Mouse (Mus musculus): ENCODE measurements around the gene Gm28048.
A peak's percentile ranks its signal among the peaks of the same experiment; 100 is the strongest.

Gm28048 gene

DNA sequence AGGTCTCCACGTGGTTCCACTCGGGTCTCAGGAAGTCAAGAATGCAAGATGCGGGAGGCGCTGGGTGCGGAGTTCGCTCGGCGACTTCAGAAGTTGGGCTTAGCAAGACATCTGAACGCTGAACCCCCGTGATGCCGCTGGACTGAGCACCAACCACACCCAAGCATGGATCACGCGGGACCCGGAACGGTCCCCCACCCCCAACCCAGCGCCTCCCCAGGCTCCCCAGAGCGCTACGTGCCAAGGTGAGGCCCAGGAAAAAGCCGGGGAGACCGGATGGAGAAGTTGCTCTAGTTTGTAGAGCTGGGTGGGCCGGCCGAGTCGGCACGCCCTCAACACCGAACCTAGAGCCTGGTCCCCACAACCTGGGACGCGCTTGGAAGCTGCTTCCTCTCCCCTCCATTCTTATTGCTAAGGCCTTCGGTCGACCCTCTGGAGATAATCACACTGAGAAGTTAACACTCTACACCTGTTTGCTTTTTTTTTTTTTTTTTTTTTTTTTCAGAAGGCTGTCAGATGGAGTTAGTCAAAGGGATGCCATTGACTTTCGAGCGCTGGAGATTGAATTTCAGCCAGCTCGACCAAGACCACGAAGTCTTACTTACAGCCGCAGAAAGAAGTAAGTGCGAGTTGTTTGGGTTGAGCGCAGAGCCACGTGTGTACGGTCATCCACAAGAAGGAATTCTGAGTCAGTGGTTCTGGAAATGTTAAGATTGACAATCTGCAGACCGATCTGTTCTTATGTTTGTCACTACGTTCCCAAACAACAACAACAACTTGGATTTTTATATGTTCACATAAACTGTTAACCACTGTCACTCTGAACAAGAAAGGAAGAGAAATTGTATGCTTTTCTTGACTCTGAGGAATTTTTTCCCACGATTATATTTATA is 121.3 kb downstream of the Gm28048 start, which contains the start of gene B3gnt2:
Gene B3gnt2, minus strand, starts transcription at position 627 of the 893 bp plus-strand sequence.
- no peak for DNase-seq (ENCODE audit: low read depth, low spot score)

DNA sequence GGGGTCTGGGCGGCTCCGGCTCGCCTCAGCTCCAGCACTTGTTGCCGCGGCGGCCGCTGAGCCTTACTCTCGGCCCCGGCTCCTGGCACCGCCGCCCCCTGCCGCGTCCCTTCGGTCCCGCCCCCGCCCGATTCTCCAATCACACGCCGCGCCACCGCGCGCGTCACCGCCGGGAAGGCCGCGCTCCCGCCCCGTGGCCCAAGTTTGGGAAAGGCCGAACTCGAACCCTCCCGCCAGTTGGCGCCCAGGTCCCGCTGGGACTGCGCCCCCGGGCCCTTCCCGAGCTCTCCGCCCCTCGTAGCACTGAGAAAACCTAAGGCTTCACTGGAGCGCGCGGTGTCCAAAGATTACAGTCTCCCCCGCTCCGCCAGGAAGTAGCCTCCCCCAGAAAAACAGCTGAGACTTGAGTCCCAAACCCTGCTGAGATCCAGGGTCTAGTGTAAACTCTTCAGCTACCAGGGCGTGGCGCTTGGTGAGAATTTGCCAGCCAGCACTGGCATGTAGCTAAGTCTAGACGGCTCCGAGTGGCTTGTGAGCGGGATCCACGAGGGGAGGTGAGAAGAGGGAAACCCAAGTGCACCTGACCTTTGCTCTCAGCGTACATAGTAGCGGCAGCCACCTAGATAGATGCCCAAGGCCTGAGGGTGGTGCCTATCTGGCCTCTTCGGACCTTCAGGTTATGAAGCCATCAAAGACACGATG is 122.1 kb downstream of the Gm28048 start:
- peak; percentile 28 for DNase-seq (ENCODE audit: low read depth, low spot score)

DNA sequence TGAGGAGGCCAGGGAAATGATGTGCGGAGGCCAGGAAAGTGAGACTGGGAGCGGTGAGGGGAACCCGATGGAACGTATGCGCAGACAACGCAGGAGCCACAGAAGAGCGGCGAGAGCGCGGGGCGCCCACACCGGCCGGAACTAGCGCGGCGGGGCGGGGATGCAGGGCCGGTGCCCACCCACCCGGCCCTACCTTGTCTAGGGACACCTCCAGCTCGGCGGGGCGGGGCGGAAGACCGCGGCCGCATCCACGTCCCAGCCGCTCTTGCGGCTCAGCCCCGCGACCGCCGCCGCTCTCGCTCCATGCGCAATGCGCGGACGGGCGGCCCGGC is 122.6 kb downstream of the Gm28048 start:
- no peak for DNase-seq (ENCODE audit: low read depth, low spot score)

DNA sequence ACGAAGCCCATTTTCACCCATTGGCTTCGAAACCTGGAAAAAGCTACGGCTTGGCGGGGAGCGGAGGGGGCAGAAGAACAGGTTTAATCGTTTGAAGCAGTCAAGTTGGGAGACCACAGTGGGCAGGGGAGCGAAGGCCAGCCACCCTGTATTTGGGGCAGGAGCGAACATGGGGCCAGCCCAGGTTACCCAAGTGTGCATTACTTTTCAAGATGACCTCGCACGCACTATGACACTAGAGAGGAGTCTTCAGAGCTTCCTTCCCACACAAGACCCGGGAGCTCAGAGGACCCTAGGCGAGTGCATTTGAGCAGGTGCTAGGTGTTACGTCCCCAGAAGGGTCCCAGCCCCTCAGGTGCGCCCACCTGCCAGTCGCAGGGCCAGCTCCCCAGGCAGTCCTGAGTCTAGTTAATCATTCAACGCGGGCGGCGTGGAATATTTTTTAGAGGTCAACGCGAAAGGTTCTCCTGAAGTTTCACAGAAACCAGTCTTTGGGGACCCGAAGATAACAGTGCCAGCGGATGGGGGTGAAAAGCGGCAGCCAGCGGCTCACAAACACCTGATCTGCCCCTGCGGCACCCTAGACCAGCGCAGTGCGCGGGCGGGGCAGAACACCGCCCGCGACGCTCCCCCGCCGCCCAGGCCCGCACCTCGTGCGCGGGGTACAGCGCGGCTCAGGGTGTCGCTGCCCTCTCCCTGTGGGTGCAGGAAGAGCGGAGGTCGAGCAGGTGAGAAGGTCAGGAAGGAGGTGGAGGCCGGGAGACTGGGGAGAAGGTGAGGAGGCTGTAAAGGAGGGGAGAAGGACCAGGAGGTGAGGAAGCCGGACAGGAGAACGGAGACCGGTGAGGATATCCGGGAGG is 123.2 kb downstream of the Gm28048 start:
- DNase-seq (ENCODE audit: low read depth, low spot score), result no peak

DNA sequence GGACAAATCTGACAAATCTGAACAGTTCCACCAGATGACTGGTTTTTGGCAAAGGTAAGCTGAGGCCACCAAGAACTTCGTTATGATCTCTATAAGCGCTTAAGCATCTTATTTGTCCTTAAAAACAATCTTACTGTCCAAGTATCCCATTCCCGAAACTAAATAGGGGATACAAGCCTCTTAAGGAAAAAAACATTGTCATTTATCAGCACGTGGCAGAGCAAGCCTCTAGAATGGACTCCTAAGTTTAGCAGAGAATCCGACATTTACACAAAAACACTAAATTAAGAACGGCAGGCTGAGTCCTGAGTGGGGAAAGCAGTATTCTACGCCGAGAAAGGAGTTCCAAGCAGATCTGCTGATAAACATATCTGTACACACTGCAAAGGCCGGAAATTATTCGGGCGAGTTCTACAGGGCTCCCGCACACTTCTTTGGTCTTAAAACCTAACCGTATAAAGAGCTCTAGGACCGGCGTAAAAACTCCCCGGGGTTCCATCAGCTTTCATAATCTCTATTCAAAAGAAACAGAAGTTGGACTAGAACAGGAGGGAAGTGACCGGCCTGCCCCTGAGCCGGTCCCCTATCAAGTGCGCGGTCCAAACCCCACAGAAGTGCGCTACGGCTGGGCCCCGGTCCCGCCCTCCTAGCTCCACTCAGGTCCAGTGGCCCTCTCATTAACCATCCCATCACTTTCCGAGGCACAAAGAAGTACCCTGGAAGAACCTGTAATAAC is 124.0 kb downstream of the Gm28048 start:
- no peak for DNase-seq (ENCODE audit: low read depth, low spot score)

DNA sequence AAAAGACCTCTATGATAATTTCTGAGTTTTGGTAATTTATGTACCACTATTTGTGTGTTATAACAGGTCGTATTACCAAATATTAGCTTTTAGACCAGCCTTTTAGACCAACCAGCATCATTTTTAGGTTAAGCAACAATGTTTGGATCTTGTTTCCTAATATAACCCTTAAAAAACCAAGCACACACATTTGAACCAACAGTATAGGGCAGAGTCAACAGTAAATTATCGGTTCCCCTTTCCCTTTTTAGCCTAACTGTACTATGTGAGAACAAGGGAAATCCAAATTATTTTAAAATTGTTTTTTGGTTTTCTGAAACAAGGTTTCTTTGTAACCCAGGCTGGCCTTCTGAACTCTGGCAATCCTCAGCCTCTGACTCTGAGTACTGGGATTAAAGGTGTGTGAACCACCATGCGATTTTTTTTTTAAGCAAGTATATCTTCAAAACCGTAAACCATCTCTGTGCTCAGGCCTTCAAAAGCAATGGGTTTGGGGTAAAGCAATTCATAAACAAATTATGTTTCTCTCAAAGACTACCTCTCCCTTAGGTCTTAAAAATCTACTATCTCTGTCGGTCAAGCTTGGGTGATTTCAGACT is 124.7 kb downstream of the Gm28048 start:
- no peak for DNase-seq (ENCODE audit: low read depth, low spot score)

DNA sequence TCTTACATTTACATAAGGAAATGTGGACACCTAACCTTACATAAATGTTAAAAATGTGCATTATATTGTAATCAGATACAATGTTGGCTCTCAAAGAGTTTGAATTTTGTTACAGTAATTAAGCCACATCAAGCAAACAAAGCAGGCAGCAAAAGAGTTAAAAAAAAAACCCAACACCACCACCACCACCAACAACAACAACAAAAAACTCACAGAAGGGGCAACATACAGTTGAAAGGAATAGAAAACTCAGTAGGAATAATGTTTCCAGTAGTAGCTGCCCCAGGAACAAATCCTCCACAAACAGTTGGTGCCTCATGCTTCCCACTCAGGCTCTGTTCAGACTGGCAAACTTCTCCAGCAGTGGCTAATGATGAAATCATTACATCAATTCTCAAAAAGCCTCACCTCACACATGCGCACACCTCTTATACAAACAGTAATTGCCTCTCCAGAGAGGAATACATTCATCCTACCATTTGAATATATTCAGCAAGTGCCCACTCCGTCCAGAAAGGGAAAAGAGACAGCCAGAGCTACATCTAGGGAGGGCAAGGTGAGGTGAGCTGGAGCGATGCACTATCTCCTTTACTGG is 125.4 kb downstream of the Gm28048 start:
- DNase-seq (ENCODE audit: low read depth, low spot score), result no peak

DNA sequence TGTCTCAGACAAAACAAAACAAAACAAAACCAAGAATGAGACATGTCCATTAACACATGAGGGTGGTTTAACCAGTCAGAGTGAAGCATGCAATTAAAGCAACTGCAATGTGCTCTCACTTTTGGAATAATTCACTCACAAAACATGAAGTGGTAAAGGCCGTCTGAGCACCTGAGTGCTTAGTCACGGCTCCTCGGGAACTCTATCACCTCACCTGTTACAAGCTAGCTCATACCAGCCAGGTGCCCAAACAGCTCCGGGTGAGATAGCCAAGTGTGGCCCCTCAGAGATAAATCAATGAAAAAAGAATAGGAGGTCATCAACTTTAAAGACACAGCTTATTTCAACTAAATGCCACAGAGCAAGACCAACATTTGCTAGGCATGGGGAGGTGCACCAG is 127.3 kb downstream of the Gm28048 start:
- DNase-seq (ENCODE audit: low read depth, low spot score), result no peak

DNA sequence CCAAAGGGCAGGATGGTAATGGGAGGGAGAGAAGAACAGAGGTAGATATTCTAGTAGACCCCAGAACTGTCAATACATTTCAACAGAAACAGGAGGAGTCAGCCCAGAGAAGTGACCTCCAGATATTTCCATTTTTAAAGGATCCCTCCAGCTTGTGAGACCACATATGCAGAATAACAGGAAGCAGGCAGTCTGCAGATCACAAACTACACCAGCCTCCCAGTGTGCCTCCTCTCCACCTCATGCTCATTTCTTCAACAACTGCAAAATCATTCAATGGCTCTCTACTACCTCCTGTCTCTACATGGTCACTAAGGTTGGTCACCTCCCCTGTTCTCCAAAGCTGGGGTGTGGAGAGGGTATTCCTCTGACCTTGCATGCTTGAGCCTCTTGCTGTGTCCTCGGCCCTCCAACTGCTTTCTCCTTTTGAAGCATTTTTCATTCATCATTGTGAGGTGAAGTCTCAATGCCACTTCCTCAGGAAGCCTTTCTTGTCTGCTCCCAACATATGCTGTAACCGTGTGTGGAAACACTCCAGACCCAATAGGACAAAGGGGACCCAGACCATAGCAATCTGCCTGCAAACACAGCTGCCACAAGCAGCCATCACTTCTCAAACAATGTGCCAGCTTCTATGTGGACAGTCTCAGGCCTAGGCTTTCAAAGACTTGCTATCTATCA is 128.3 kb downstream of the Gm28048 start:
- no peak for DNase-seq (ENCODE audit: low read depth, low spot score)

DNA sequence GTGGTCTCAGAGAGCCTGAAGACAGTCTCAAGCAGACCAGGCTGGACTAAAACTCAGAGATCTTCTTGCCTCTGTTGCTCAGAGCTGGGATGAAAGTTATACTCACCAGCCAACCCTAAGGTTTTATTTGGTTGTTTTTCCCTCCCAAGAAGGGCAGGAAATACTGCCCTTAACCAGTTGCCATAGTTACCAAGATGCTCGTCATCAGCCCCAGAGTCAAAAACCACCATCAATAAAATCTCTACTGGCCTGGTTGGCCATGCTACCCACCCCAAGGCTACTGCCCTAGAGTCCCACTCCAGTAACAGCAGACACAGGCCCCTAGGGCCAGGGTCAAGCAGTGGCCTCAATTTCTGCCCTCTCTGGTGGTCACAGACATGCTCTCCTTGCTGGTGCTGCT is 129.4 kb downstream of the Gm28048 start:
- DNase-seq (ENCODE audit: low read depth, low spot score), result no peak

DNA sequence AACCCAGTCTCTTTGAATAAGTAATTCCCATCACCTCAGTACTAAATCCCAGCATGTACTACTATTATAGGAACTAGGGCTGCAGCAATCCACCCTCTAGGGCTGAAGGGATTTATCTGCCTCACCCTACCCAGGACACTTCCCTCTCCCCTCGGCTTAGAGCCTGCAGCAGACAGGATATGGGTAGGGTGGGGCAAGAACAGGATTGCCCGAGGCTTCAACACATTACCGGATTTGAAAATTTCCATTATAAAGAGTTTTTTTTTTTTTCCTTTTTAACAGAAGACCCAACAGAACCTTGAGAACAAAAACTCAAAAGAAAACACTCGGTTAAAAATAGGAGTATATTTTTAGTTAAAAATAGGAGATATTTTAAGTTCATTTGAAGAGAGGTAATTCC is 130.5 kb downstream of the Gm28048 start:
- DNase-seq (ENCODE audit: low read depth, low spot score), result no peak

DNA sequence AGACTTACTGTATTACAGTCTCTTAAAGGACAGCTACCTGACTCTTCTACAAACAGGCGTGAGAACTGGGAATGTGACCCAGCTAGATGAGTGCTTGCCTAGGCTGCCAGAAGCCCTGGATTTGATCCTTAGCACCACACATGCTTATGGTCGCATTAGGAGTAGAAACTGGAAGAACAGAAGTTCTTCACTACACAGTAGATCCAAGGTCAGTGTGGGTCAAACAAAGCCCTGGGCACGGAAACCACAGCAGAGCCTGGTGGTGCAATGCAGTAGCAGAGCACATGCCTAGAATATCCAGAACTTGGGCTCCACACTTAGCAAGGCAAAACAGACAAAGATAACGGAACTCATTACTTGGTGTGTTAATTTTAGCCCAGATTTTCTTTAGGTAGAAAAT is 131.8 kb downstream of the Gm28048 start:
- no peak for DNase-seq (ENCODE audit: low read depth, low spot score)

DNA sequence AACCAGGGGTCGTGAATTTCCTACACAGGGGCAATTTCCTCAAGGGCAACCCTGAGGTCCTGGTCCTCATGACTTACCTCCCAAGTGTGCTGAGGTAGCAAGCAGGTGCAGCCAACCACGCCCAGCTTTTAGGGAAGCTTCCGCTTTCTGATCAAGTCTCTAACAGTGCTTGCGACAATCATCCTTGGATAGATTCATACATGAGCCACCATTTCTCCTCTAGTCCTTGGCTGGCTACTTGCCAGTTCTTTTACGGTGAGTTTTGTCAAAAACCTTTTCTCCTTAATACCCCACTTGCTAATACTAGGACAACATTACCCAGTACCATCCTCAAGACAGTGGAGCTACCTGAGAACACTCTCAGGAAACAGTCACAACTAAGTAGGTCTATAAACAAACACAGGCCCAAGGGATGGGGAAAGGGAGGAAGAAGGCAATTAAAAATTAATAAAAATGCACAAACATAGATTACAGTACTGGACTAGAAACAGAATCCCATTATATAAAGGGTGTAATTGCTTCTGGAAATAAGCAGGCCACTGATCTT is 133.2 kb downstream of the Gm28048 start:
- DNase-seq (ENCODE audit: low read depth, low spot score), result no peak

DNA sequence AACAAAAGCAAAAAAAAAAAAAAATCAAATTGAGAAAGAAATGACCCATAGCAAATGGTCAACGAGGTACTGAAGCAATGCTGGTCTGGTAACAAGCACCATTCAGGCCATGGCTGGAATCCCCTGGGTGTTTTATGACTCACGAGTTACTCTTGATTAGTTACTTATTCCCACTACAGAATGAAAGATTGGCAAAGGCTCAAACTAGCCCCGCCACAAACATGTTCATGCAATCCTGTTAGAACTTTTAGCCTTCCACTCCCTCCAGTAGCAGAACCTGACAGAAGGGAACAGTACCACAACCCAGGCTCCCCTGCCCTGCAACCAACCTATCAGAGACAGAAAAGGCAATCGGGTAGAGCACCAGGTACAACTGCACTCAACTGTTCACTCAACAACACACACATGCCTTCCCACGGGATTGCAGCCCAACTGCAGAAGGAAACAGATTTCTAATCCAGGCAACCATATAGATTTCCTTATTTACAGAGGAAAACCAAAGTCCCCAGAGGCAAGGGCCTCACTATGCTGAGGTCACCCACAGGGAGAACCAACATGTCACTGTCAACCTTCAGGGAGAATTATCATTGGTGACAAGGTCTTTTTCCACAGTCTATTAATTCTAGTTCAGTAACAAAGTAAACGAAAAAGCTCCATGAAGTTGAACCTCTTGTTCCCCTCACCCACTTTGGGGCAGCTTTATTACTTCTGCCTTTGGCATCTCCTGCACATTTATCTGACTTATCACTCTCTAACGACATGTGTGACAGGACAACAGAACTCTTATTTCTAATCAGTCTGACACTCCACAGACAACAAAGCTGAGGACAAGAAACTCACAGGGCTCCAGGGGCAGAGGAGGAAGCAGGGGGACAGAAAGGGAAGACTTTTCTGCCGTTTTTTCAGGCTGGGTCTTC is 133.9 kb downstream of the Gm28048 start:
- no peak for DNase-seq (ENCODE audit: low read depth, low spot score)

DNA sequence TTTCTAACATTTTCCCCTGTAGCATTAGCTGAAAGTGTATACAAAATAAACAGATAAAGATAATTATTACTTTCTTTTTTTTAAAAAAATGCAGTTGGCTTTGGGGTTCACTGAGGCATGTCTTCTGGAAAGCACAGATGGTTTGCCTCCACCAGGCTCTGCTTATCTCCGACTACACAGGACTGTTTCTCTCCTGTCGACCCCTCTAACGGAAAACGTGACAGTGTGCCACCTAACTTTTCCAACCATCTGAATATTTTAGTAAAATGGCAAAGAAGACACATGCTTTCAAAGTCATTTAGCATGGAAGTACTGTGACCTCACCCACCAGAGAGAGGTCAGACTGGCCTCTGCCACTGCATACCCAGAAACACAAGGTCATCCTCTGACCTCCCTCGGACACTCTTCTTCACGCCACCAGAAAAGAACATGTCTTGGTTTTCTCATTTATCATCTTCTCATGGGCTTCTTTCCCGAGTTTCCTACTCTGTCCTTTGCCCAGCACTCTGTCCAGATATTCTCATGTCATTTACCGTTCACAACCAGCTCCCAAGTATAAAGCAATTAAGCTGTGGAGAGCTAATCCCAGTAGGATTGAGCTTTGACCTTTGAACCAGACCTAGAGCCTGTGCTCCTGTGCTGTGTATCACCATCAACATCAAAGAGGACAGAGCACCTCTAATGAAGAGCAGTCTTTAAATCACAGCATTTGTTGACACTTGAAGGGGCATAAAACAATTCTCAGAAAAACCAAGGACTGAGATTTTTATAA is 134.7 kb downstream of the Gm28048 start:
- no peak for DNase-seq (ENCODE audit: low read depth, low spot score)

DNA sequence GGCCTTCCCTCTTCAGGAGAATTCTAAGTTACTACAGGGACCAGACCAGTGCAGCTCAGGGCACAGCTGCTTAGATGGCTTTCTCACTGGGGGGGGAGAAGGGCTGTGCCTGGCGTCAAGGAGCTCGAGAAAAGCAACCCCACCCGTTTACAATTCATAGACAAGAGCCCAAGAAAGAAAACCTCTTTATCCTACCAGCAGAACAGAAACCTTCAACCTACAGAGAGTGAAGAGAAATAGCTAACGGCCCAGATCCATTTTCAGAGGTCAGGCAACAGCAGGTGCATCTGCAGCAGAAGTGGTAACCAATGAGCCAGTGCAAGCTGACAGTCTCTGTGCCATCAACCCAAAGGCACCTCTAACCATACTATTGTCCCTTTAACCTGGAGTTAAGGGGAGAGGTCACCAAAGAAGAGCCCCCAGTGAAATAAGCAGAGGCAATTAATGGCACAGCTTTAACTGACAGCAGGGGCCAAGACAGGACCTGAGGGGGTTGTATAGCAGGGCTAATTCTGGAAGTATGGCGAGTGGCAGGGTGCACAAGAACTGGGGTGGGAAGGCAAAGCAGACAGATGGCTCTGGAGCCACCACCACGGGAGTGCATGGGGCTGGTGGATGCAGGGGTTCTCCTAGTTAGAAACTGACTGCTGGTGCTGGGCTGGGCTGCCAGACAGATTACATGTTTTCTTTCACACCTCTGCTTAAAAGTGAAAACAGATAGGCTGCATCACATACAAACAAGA is 135.6 kb downstream of the Gm28048 start:
- no peak for DNase-seq (ENCODE audit: low read depth, low spot score)
